Mouse (Mus musculus) small intestine, adult 2 months (tissue): ENCODE measurements around the gene Arpc3.

ENCODE experiments used
- CTCF ChIP-seq: fragments of 200-500 bp; IDR thresholded peaks from 2 replicates; pipeline ENCODE4 v1.5.1; 2012; ENCODE audit warnings: low read depth, mild to moderate bottlenecking, control low read depth, inconsistent platforms, low read length, moderate library complexity, mixed read lengths; ENCODE audit not compliant: insufficient replicate concordance, insufficient read length; ENCODE audit errors: extremely low read depth
- POLR2A ChIP-seq: fragments of 200-500 bp; IDR thresholded peaks from 2 replicates; pipeline ENCODE4 v1.6.1; 2012; ENCODE audit warnings: low read depth, mild to moderate bottlenecking, control low read depth, inconsistent platforms, low read length, moderate library complexity

- TF ChIP-seq CTCF = no peak
- TF ChIP-seq POLR2A = no peak
These were observed 42.9 kb downstream of the Arpc3 start for GRCm38 (mm10) chr5:122434541-122434940.
